Mouse (Mus musculus) naive thymus-derived CD4-positive, alpha-beta T cell, adult 2 months (primary cell): Measurements from ENCODE around the gene Trub1.

Experiments
- DNase-seq: peaks from one replicate; pipeline ENCODE4 v3.0.0-alpha.2; 2011; ENCODE audit warnings: low read depth

Trub1 gene

DNA sequence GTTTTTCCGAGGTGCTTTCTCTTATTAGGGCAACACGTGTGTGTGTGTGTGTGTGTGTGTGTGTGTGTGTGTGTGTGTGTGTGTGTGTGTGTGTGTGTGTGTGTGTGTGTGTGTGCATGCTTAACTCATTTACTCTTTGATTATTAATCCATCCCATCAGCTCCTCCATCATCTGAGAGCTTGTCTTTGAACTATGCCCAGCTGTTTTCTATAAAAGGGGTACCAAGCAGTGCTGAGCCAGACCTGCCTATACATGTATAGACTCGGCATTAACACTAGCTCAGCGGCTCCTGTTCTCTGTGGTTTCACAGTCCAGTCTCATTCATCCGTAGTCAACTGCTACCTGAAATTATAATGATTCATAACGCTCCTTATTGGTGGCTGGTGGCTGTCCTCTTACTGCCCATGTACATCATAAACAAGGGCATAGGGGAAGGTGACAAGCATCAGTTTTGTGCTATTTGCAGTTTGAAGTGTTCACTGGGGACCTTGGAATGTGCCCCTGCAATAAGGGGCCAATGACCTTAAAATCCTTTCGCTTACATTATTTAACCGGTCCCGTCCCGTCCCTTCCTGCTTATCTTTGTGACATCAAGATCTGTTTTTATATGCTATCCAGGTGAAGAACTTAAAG lies 45.5 kb downstream of the Trub1 start:
- no peak for DNase-seq

DNA sequence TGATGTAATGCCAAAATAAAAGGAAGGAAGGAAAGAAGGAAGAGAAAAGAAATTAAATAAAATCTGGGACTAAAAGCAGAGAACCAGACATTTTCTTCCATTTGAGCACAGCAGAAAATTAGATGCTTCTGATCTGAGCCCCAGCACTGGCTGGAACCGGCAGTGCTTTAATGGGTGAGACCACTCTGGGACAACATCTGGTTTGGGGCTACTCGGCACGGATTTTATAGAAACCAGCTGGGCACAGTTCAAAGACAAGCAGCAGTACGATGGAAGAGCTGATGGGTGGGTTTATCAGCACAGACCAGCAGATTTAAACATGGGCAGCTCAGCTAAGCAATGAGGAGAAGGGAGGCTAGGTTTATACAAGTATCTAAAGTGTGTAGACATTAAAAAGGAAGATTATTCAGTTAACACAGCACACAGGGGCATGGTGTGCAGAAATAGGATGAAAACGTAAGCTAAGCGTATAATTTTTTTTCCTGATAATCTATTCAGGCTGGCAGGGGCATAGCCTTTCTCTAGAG lies 46.2 kb downstream of the Trub1 start:
- no peak for DNase-seq

DNA sequence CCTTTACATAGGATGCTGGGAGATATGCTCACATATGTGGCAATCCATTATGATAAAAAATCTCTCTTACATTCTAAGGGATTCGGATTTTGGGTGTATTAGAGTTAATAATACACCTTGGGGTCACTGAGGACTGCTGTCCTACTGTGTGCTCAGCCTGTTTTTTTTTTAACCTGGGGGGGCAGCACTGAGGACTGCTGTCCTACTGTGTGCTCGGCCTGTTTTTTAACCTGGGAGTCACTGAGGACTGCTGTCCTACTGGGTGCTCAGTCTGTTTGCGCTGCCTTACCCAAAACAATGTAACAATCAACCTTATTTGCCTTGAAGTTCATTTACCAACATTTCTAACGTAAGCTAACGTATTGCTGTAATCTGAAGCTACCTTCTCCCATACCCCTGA lies 47.5 kb downstream of the Trub1 start:
- DNase-seq, result no peak

DNA sequence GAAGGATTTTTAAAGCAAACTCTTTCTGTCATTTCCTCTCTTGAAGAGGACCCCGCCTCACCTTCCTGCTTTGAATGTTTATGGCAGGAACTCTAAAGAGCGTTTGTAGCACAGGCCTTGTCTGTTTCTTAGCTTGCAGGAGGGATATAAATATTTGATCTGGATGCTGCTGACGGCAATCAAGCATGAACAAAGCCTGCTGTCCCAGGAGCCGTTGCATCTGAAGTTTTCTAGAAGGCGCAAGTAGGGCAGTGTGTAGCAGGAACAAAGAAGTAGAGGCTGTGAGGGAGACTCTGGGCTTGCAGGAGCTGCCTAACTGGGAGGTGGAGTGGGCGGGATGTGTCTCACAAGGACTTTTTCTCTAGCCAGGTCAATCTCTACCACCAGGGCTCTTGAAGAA lies 50.4 kb downstream of the Trub1 start:
- DNase-seq, result no peak

DNA sequence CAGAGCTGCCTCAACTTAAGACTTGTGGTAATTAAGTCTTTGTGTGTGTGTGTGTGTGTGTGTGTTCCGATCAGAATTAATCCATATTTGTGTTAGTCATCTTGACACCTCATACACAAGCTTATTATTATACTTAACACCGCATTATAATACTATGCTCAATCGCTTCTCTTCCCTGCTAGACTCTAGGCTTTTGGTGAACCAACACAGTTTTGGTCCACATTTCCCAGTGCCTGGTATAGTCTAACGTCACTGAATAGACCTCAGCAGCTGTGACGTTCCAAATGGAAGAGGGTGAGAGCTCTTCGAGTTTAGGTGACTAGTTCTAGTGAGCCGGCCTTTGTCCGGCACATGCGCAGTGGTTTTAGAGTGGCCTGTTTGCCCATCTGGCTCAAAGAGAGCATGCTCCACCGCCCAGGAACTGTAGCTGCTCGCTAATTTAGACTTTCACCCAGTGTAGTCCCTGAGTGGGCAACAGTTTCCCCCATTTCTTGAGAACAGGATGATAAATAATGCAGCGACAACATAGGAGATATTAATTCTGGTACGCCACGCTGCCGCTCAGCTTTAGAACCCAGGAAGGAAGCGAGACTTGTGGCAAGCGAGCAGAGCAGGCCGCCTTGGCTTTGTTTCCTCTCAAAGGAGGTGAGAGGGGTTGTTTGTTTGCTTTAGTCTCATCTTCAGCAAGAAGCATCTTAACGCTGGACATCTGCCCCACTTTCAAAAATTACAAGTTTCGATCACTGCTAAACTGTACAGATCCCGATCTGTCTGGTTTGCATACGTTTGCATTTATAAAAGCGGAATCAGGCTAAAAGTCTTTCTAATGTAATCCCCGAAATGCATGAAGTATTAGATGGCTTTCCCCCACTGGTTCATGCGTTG lies 52.6 kb downstream of the Trub1 start:
- DNase-seq, result no peak

DNA sequence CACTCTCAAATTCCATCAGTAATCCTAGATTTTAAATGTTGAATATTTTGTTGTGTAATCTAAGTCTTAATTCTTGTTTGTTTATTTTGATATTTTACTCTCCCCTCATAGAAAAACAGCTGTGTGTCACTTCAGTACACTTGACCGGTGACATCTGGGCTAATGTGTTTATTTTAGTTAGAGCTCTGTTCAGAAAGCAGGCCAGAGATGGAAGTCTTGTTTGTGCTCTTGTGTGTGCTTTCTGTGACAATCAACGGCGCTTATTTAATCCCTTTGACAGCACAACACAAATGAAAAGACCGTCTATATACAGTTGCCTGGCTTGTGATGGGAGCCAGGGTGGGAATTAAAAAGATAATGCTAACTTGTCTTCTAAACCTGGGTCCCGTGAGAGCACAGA lies 53.9 kb downstream of the Trub1 start:
- no peak for DNase-seq

DNA sequence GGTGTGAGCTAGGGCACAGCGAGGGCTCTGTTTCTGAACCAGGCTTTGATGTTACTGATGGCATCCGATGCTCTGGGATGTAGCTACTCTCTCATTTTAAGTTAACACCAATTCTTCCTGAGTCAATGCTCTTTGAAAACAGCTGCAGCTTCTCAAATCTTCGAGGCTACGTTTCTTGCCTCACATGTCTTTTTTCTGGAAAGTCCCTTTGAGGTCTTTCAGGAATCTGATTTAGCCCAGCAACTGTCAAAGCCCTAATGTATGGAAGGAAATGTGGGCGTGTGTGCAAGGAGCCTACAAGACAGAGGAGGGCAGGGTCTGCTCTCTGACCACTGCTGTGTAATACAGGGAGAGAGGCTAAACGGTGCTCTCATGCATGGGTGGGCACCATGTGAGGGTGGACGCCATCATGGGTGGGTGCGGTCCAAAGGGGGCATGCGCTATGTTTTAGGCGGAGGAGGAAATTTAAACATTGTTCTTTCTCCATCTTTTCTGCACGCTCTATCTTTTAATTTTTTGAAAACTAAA lies 55.6 kb downstream of the Trub1 start:
- DNase-seq, result no peak

DNA sequence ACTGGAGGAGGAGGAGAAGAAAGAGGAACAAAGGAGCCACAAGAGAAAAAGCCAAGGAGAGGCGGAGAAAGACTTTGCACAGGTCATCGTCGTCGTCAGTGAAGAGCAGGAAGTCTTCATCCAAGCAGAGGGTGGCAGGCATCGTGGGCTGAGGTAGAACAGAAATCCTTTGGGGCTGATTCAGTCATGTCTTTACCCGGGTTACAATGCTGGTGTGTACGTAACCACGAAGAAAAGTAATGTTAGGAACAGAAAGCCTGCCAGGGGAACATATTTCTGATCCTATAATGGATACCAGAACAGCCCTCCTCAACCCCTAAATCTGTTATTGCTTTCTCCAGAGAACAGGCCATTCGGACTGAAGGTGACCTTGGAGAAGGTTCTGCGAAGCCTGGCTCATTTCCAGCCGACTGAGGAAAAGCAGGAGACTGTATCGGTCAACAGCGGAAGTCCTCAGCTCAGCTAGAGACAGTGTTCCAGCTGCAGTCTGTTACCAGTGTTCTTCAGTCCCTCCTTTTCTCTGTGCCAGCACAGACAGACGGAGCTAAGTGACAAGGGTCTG lies 57.1 kb downstream of the Trub1 start:
- no peak for DNase-seq

DNA sequence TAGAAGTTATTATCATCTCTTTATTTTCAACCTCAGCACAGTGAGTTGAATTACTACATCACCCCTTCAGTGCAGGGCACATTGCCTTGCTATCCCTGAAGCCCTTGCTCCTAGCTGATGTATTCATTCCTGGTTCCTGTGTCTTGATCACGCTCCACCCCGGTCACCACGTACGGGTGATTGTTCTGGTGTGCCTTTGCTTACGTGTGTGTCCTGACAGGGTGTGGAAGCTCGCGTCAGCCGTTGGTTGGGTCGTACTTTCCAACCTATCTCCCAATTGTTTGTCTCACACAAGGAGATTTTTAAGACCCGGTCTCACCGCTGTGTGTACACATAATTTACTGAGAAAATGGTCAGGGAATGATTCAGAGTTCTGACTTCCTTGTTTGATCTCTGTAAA lies 58.1 kb downstream of the Trub1 start:
- no peak for DNase-seq

DNA sequence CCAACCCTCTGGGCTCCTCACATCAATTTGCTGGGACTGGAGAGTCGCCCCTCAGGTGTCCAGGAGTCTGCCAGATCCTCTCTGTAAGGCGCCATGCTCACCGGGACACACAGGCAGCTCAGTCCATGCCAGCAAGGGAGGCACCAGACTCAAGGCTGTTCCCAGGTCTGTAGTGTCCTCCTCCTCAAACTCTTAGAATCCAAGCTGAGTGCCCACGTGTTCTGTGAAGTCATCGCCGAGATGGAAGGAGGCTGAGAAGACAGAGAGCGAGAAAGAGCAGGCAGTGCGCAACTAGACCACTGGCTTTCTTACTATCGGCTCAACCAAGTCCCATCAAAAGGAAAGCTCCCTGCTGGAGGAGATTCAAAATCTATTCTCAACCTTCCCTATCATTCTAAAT lies 60.4 kb downstream of the Trub1 start:
- DNase-seq, result no peak

DNA sequence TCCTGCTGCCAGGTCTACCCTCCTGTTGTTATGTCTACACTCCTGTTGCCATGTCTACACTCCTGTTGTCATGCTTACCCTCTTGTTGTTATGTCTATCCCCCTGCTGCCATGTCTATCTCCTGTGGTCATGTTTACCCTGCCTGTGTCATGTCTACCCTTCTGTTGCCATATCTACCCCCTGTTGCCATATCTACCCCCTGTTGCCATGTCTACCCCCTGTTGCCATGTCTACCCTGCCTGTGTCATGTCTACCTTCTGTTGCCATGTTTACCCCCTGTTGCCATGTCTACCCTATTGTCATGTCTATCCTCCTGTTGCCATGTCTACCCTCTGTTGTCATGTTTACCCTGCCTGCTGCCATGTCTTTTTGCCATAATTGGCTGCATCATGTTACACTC lies 69.0 kb downstream of the Trub1 start:
- no peak for DNase-seq

DNA sequence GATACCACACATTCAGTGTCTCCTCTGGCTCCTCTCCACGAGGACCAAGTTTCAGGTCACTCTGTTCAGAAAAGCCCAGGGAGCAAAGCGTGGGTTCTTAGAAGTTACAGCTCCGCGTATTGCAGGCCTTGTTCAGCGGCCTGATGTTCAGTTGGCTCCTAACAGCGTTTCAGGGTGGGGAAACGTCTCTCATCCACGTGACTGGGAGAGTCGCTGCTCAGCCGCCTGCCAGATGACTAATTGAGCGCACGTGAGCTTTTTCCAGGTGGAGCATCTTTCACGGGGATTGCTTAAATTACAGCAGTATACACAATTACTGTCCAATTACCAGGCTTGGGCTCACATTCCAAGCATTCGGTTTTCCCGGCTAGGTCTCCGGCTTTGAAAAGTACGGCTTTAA lies 70.7 kb downstream of the Trub1 start:
- no peak for DNase-seq

DNA sequence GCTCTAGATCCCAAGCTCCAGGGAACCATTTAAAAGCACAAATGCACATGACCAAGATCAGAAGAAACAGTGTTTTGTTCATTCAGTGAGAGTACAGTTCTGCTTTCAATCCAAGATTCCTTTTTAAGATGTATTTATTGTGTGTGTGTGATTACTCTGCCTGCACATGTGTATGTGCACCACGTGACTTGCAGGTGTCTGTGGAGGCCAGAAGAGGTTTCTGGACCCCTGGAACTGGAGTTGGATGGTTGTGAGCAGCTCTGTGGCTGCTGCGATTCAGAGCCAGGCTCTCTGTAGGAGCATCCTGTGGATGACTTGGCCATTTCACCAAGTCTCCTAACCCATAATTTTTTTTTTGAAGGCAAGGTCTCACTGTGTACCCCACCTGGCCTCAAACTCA lies 73.0 kb downstream of the Trub1 start:
- no peak for DNase-seq

DNA sequence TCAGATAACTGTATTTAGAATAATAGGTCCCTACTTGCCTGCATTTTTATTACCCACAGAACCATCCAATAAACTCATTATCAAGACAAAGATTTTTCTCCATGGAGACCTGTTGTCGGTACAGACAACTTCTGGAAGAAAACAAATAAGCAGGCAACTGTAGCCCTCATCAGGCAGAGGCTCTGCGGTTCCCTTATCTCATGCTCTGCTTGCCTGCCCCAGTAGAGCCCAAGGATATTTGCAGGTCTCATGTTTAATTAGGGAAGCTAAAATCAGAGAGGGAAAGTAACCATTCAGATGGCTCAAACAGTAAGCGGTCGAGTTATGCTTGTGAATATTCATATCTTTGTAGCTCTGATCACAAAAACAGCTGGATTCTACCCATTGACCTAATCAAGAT lies 77.5 kb downstream of the Trub1 start:
- no peak for DNase-seq

DNA sequence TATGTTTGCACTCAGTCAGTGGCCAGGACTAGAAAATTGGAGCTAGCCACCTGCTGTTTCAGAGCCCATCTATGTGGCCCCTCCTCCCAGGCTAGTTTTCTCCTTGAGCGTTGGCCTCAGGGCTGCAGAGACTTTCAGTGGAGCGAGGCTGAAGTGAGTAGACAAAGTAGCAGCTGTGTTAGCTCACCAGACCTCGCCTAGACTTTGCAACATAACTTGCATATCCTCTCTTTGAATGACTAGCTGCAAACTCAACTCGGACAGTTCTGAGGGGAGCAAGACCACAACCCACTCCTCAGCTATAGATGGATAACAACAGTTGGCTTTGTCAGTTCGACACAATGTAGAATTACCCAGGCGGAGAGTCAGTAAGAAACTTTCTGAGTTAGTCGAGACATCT lies 81.5 kb downstream of the Trub1 start:
- DNase-seq, result no peak

DNA sequence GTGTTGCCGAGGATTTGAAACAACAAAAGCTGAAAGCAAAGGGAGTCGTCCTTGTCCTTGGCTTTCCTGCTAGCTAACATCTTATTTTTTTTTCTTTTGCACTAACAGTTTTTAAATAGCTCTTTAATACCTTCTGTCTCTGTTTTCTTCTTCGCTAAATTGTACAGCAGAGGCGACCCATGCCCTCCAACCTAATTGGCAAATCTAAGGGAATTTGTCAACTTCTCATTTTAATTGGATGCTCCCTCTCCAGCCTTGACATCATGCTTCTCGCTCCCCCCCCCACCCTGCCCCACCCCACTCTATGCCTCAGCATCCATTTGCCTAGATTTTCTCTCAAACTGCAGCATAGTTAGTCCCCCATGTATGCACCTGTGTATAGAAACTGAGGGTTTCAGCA lies 83.8 kb downstream of the Trub1 start:
- DNase-seq, result no peak

DNA sequence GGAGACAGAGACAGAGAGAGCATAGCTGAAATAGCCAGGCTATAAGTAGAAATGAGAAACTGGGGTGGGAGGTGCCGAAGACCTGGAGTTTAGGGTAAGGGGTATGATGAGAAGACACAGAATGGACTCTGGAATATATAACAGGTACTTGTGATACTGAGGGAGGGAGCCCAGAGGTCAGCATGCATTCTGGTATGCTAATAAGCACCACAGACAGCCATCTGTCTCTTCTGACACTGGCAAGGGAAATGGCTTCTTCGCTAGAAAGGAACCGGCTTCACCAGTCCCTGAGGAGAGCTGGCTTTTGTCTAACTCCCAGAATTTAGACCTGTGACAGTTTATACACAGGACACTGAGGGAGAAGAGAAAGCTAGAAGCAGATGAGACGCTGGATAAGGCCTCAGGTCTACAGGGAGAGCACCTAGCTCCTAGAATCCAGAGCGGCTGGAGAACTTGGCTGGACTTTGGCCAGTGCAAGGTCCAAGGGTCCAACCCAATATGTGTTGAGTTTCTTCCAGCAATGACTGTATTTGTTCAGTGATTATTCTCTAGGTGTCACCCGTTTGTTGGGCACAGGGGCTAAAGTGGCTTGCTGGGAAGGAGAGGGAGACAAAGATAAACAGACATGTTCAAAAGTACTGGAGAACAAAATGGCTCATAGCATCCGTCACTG lies 84.9 kb downstream of the Trub1 start:
- DNase-seq, result no peak

DNA sequence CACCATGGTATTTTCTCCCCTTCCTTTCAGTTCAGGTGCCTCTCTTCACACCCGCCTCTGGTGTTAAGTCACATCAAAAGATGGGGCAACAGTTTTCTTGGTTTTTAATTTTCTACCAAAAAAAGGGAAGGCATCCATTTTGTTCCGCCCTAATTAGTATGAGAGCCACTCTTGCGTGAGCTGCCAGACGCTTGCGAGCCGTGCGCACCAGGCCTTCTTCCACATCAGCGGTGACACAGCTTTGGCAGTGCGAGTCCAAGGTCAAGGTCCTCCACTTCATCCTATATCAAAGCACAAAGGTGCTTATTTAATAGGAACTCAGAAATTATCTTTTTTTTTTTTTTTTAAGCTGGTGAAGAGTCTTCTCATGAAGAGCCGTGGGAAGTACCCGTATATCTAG lies 87.4 kb downstream of the Trub1 start:
- no peak for DNase-seq
